Mouse (Mus musculus) embryonic facial prominence, embryonic 14.5 days (tissue): ENCODE results near the gene Cep89. TPM values are rescaled to one million over a fixed set of nuclear protein-coding genes. Genes with fewer than 3 reads are reported as not detected.
A peak's percentile ranks its signal among the peaks of the same experiment; 100 is the strongest.

Source experiments
- ATAC-seq: fragments of 200-750 bp; cut with Nextera tagmentation; 2 replicates; pipeline ENCODE4 v1.8.0; 2017; ENCODE audit warnings: low read depth, moderate number of reproducible peaks, moderate TSS enrichment
- DNase-seq: peaks from one replicate; pipeline ENCODE4 v3.0.0-alpha.2; 2015; ENCODE audit warnings: low spot score
- H3K27ac ChIP-seq: fragments of 300-500 bp; sonication (generic); replicated peaks from 2 replicates; pipeline ENCODE4 v1.5.1; 2014; ENCODE audit warnings: low read depth, mild to moderate bottlenecking, low read length, moderate library complexity
- H3K27me3 ChIP-seq: fragments of 300-500 bp; sonication (generic); replicated peaks from 2 replicates; pipeline ENCODE4 v1.6.1; 2014; ENCODE audit warnings: low read length; ENCODE audit not compliant: control insufficient read depth, insufficient read depth
- H3K36me3 ChIP-seq: fragments of 300-500 bp; sonication (generic); 2 replicates; pipeline ENCODE4 v1.6.1; 2014; ENCODE audit warnings: low read length, mixed read lengths; ENCODE audit not compliant: control insufficient read depth, insufficient read depth
- H3K4me1 ChIP-seq: fragments of 300-500 bp; sonication (generic); 2 replicates; pipeline ENCODE4 v1.6.1; 2014; ENCODE audit warnings: antibody characterized with exemption, low read length; ENCODE audit not compliant: control insufficient read depth, insufficient read depth
- H3K4me2 ChIP-seq: fragments of 300-500 bp; sonication (generic); 2 replicates; pipeline ENCODE4 v1.6.1; 2014; ENCODE audit warnings: low read depth, mild to moderate bottlenecking, low read length, moderate library complexity, mixed read lengths
- H3K4me3 ChIP-seq: fragments of 300-500 bp; sonication (generic); 2 replicates; pipeline ENCODE4 v1.5.1; 2014; ENCODE audit warnings: low read depth, mild to moderate bottlenecking, low read length
- H3K9ac ChIP-seq: fragments of 300-500 bp; sonication (generic); 2 replicates; pipeline ENCODE4 v1.6.1; 2014; ENCODE audit warnings: low read depth, mild to moderate bottlenecking, low read length, moderate library complexity, mixed read lengths
- H3K9me3 ChIP-seq: fragments of 300-500 bp; sonication (generic); 2 replicates; pipeline ENCODE4 v1.6.1; 2016; ENCODE audit warnings: low read length; ENCODE audit not compliant: control insufficient read depth
- WGBS: fragments of 180-500 bp; shearing (Covaris S2); extraction: QIAGEN DNeasy Blood & Tissue Kit; methylation state at CpG from one replicate; pipeline ENCODE4 v1.1.7; 2014; 5-methylcytosine and 5-hydroxymethylcytosine counted together
- polyA plus RNA-seq: library from polyadenylated mRNA; unstranded; fragments of >200 nt; fragmentation: Nextera tagmentation; extraction: Ambion mirVana; gene quantifications from 2 replicates; pipeline ENCODE4 v1.2.1, GENCODE M21; 2014

The Cep89 gene
- polyA plus RNA-seq, 1 experiment from 2014 or later = 27.8 TPM

GRCm38 (mm10) chr7:35362253-35362652 is 34.6 kb upstream of the Cep89 start:
- H3K27ac ChIP-seq = no peak overlapping the region
- H3K4me2 ChIP-seq = no peak overlapping the region
- 60% methylated on average over 5 of the region's 5 CpGs for WGBS
- no peak overlapping the region for H3K4me3 ChIP-seq
- ATAC-seq = no peak
- no peaks in the 10 kb centered on the region; the same call in 1 of the 2 replicates for H3K4me1 ChIP-seq
- DNase-seq = no peak
- no peaks in the 10 kb centered on the region for H3K27me3 ChIP-seq
- no peak overlapping the region for H3K9ac ChIP-seq
- no peaks in the 10 kb centered on the region for H3K9me3 ChIP-seq
- no peaks in the 10 kb centered on the region for H3K36me3 ChIP-seq

GRCm38 (mm10) chr7:35362868-35363267 is 34.0 kb upstream of the Cep89 start:
- Histone ChIP-seq H3K9ac (no peak overlapping the region), H3K4me3 (no peak overlapping the region), H3K9me3 (no peaks in the 10 kb centered on the region), H3K27ac (no peak overlapping the region), H3K27me3 (no peaks in the 10 kb centered on the region), H3K36me3 (no peaks in the 10 kb centered on the region), H3K4me2 (no peak overlapping the region), H3K4me1 (no peaks in the 10 kb centered on the region; the same call in 1 of the 2 replicates)
- ATAC-seq (peak; percentile 8; the same call in 1 of the 2 replicates), DNase-seq (no peak)
- 51% methylated on average over 5 of the region's 5 CpGs for WGBS

GRCm38 (mm10) chr7:35365161-35365910 is 31.5 kb upstream of the Cep89 start:
- Histone ChIP-seq H3K9ac (no peak overlapping the region), H3K27ac (no peak overlapping the region), H3K36me3 (no peaks in the 10 kb centered on the region), H3K4me2 (no peak overlapping the region), H3K4me1 (no peaks in the 10 kb centered on the region; the same call in 1 of the 2 replicates), H3K9me3 (peaks cover 11% of the 10 kb centered on the region; the same call in 1 of the 2 replicates), H3K4me3 (no peak overlapping the region), H3K27me3 (no peaks in the 10 kb centered on the region)
- WGBS = 42% methylated on average over 12 of the region's 12 CpGs
- ATAC-seq (peak; percentile 56; the same call in 1 of the 2 replicates), DNase-seq (peak; percentile 48)

- H3K27ac ChIP-seq = no peak overlapping the region
- 46% methylated on average over 14 of the region's 14 CpGs for WGBS
- H3K4me3 ChIP-seq = no peak overlapping the region
- H3K9me3 ChIP-seq = peaks cover 11% of the 10 kb centered on the region; the same call in 1 of the 2 replicates
- H3K4me1 ChIP-seq = no peaks in the 10 kb centered on the region
- no peak overlapping the region for H3K9ac ChIP-seq
- ATAC-seq (no peak), DNase-seq (no peak)
- H3K36me3 ChIP-seq = no peaks in the 10 kb centered on the region
- no peak overlapping the region for H3K4me2 ChIP-seq
- no peaks in the 10 kb centered on the region for H3K27me3 ChIP-seq
Observed at GRCm38 (mm10) chr7:35371096-35371495, 25.7 kb upstream of the Cep89 start.

- no peak overlapping the region for H3K4me2 ChIP-seq
- no peak for ATAC-seq
Observed at GRCm38 (mm10) chr7:35372483-35373017, 24.3 kb upstream of the Cep89 start.

GRCm38 (mm10) chr7:35373146-35373989 is 23.5 kb upstream of the Cep89 start:
- Histone ChIP-seq H3K27me3 (no peaks in the 10 kb centered on the region), H3K9me3 (peaks cover 11% of the 10 kb centered on the region; the same call in 1 of the 2 replicates), H3K4me2 (no peak overlapping the region), H3K9ac (no peak overlapping the region), H3K27ac (no peak overlapping the region), H3K4me3 (no peak overlapping the region), H3K36me3 (no peaks in the 10 kb centered on the region), H3K4me1 (no peaks in the 10 kb centered on the region)
- ATAC-seq (peak; percentile 78), DNase-seq (peak; percentile 57)
- 63% methylated on average over 16 of the region's 16 CpGs for WGBS

More at GRCm38 (mm10) chr7:35372483-35373017, 24.3 kb upstream of the Cep89 start:
- WGBS = 87% methylated on average over 14 of the region's 14 CpGs
- Histone ChIP-seq H3K36me3 (no peaks in the 10 kb centered on the region), H3K4me1 (no peaks in the 10 kb centered on the region), H3K27ac (no peak overlapping the region), H3K9me3 (peaks cover 11% of the 10 kb centered on the region; the same call in 1 of the 2 replicates), H3K9ac (no peak overlapping the region), H3K4me3 (no peak overlapping the region), H3K27me3 (no peaks in the 10 kb centered on the region)
- no peak for DNase-seq

GRCm38 (mm10) chr7:35374265-35374664 is 22.6 kb upstream of the Cep89 start:
- H3K9me3 ChIP-seq = peaks cover 3% of the 10 kb centered on the region; the same call in 1 of the 2 replicates
- H3K4me1 ChIP-seq = no peaks in the 10 kb centered on the region
- H3K9ac ChIP-seq = no peak overlapping the region
- no peak overlapping the region for H3K4me3 ChIP-seq
- no peak overlapping the region for H3K4me2 ChIP-seq
- H3K27me3 ChIP-seq = no peaks in the 10 kb centered on the region
- no peak for ATAC-seq
- WGBS = 76% methylated on average over 7 of the region's 7 CpGs
- no peak overlapping the region for H3K27ac ChIP-seq
- H3K36me3 ChIP-seq = no peaks in the 10 kb centered on the region
- DNase-seq = no peak

GRCm38 (mm10) chr7:35376623-35377022 is 20.2 kb upstream of the Cep89 start:
- WGBS = 87% methylated on average over 9 of the region's 9 CpGs
- H3K9me3 ChIP-seq = no peaks in the 10 kb centered on the region
- H3K27ac ChIP-seq = no peak overlapping the region
- H3K9ac ChIP-seq = no peak overlapping the region
- no peak overlapping the region for H3K4me2 ChIP-seq
- no peak overlapping the region for H3K4me3 ChIP-seq
- H3K36me3 ChIP-seq = no peaks in the 10 kb centered on the region
- H3K4me1 ChIP-seq = peaks cover 3% of the 10 kb centered on the region; the same call in 1 of the 2 replicates
- DNase-seq (no peak), ATAC-seq (no peak)
- no peaks in the 10 kb centered on the region for H3K27me3 ChIP-seq
